Mouse (Mus musculus) limb, embryonic 14.5 days (tissue): ENCODE measurements around the gene Stra6l. TPM values are rescaled to one million over a fixed set of nuclear protein-coding genes. Genes with fewer than 3 reads are reported as not detected.

Experiments
- ATAC-seq: fragments of 200-750 bp; cut with Nextera tagmentation; 2 replicates; pipeline ENCODE4 v1.8.0; 2017; ENCODE audit warnings: low read depth, moderate number of reproducible peaks, moderate TSS enrichment; ENCODE audit not compliant: low FRiP score
- DNase-seq: peaks from one replicate; pipeline ENCODE4 v3.0.0-alpha.2; 2015; ENCODE audit warnings: low spot score
- H3K27ac ChIP-seq: fragments of 300-500 bp; sonication (generic); replicated peaks from 2 replicates; pipeline ENCODE4 v1.5.1; 2014; ENCODE audit warnings: low read depth, mild to moderate bottlenecking, low read length, moderate library complexity, mixed read lengths
- H3K27me3 ChIP-seq: fragments of 300-500 bp; sonication (generic); 2 replicates; pipeline ENCODE4 v1.6.1; 2014; ENCODE audit warnings: low read length, mixed read lengths; ENCODE audit not compliant: control insufficient read depth, insufficient read depth
- H3K36me3 ChIP-seq: fragments of 300-500 bp; sonication (generic); 2 replicates; pipeline ENCODE4 v1.6.1; 2014; ENCODE audit warnings: mild to moderate bottlenecking, low read length, moderate library complexity, mixed read lengths; ENCODE audit not compliant: control insufficient read depth, insufficient read depth
- H3K4me1 ChIP-seq: fragments of 300-500 bp; sonication (generic); 2 replicates; pipeline ENCODE4 v1.6.1; 2014; ENCODE audit warnings: antibody characterized with exemption, low read length, mixed read lengths; ENCODE audit not compliant: control insufficient read depth, insufficient read depth
- H3K4me2 ChIP-seq: fragments of 300-500 bp; sonication (generic); replicated peaks from 2 replicates; pipeline ENCODE4 v1.6.1; 2014; ENCODE audit warnings: low read depth, mild to moderate bottlenecking, low read length, moderate library complexity; ENCODE audit not compliant: severe bottlenecking
- H3K4me3 ChIP-seq: fragments of 300-500 bp; sonication (generic); replicated peaks from 2 replicates; pipeline ENCODE4 v1.5.1; 2014; ENCODE audit warnings: low read length
- H3K9ac ChIP-seq: fragments of 300-500 bp; sonication (generic); 2 replicates; pipeline ENCODE4 v1.6.1; 2014; ENCODE audit warnings: mild to moderate bottlenecking, low read depth, low read length, moderate library complexity; ENCODE audit not compliant: severe bottlenecking
- H3K9me3 ChIP-seq: fragments of 300-500 bp; sonication (generic); 2 replicates; pipeline ENCODE4 v1.6.1; 2016; ENCODE audit warnings: low read length; ENCODE audit not compliant: control insufficient read depth
- POLR2A ChIP-seq: fragments of 200-500 bp; IDR thresholded peaks from 2 replicates; pipeline ENCODE4 v1.8.0; 2012; ENCODE audit warnings: inconsistent platforms, mild to moderate bottlenecking, moderate library complexity, borderline replicate concordance; ENCODE audit not compliant: insufficient read depth, insufficient read length; ENCODE audit errors: extremely low read depth
- WGBS: fragments of 180-500 bp; shearing (Covaris S2); extraction: QIAGEN DNeasy Blood & Tissue Kit; methylation state at CpG from one replicate; pipeline ENCODE4 v1.1.7; 2014; 5-methylcytosine and 5-hydroxymethylcytosine counted together
- polyA plus RNA-seq, 2 experiments: library from polyadenylated mRNA; depleted of rRNA in 1 of 2; stranded (reverse) in 1 of 2; unstranded in 1 of 2; fragments of >200 nt; fragmentation: Nextera tagmentation in 1 of 2; extraction: Ambion mirVana in 1 of 2; gene quantifications; 2 replicates each; pipeline versions ENCODE4 v1.2.1 to v1.2.3; 2012 to 2014

Gene Stra6l
- polyA plus RNA-seq, 2 experiments = 0.81 to 2.1 TPM

- no peak overlapping the region for H3K27ac ChIP-seq
- H3K4me1 ChIP-seq = no peaks in the 10 kb centered on the region
- no peak overlapping the region for H3K4me2 ChIP-seq
- ATAC-seq = no peak
- 36% methylated on average over 5 of the region's 5 CpGs for WGBS
- H3K9me3 ChIP-seq = no peaks in the 10 kb centered on the region
- DNase-seq = peak; percentile 68
- H3K9ac ChIP-seq = no peak overlapping the region
- TF ChIP-seq POLR2A = no peak
- H3K27me3 ChIP-seq = no peaks in the 10 kb centered on the region
- no peak overlapping the region for H3K4me3 ChIP-seq
- no peaks in the 10 kb centered on the region for H3K36me3 ChIP-seq
Measured at GRCm38 (mm10) chr4:45878929-45879328, 30.5 kb downstream of the Stra6l start.

GRCm38 (mm10) chr4:45882521-45882920, 34.1 kb downstream of the Stra6l start:
- H3K9me3 ChIP-seq = no peaks in the 10 kb centered on the region
- H3K4me2 ChIP-seq = no peak overlapping the region
- 84% methylated on average over 9 of the region's 9 CpGs for WGBS
- H3K4me1 ChIP-seq = no peaks in the 10 kb centered on the region
- no peak overlapping the region for H3K27ac ChIP-seq
- no peak for TF ChIP-seq POLR2A
- H3K27me3 ChIP-seq = no peaks in the 10 kb centered on the region
- DNase-seq = no peak
- ATAC-seq = no peak
- no peaks in the 10 kb centered on the region for H3K36me3 ChIP-seq
- H3K4me3 ChIP-seq = no peak overlapping the region
- no peak overlapping the region for H3K9ac ChIP-seq

GRCm38 (mm10) chr4:45883250-45883649, 34.8 kb downstream of the Stra6l start:
- ATAC-seq (no peak), DNase-seq (no peak)
- 94% methylated on average over 16 of the region's 16 CpGs for WGBS
- no peaks in the 10 kb centered on the region for H3K9me3 ChIP-seq
- no peak overlapping the region for H3K4me3 ChIP-seq
- TF ChIP-seq POLR2A = no peak
- no peak overlapping the region for H3K27ac ChIP-seq
- no peak overlapping the region for H3K4me2 ChIP-seq
- no peaks in the 10 kb centered on the region for H3K4me1 ChIP-seq
- no peaks in the 10 kb centered on the region for H3K27me3 ChIP-seq
- H3K36me3 ChIP-seq = no peaks in the 10 kb centered on the region
- H3K9ac ChIP-seq = no peak overlapping the region

- H3K36me3 ChIP-seq = no peaks in the 10 kb centered on the region
- H3K4me1 ChIP-seq = peaks cover 10% of the 10 kb centered on the region
- DNase-seq (no peak), ATAC-seq (no peak)
- no peak overlapping the region for H3K4me3 ChIP-seq
- H3K4me2 ChIP-seq = no peak overlapping the region
- H3K9me3 ChIP-seq = no peaks in the 10 kb centered on the region
- no peak overlapping the region for H3K9ac ChIP-seq
- TF ChIP-seq POLR2A = no peak
- no peaks in the 10 kb centered on the region for H3K27me3 ChIP-seq
- WGBS = 55% methylated on average over 6 of the region's 6 CpGs
- no peak overlapping the region for H3K27ac ChIP-seq
Measured at GRCm38 (mm10) chr4:45889487-45889886, 41.0 kb downstream of the Stra6l start.

GRCm38 (mm10) chr4:45890066-45890761, 41.8 kb downstream of the Stra6l start, which contains the start of gene Ccdc180:
Gene Ccdc180, plus strand, starts transcription at chr4:45890303.
- Histone ChIP-seq H3K9ac (no peak within 1 kb of the TSS), H3K27me3 (no peaks in the 10 kb centered on the region), H3K9me3 (no peaks in the 10 kb centered on the region), H3K36me3 (no peaks in the 10 kb centered on the region), H3K4me2 (peak within 1 kb of the TSS; percentile 23; the same call in 1 of the 2 replicates), H3K27ac (no peak within 1 kb of the TSS), H3K4me3 (no peak within 1 kb of the TSS; the same call in 1 of the 2 replicates), H3K4me1 (peaks cover 10% of the 10 kb centered on the region)
- peak; percentile 67 for DNase-seq
- TF ChIP-seq POLR2A = no peak
- WGBS = 16% methylated on average over 19 of the region's 19 CpGs
- 0 out of 2 replicates have a peak, but pooled peaks have one; percentile 57 for ATAC-seq
